Mouse (Mus musculus) CH12.LX (cell line): ENCODE measurements around the gene Mlip. TPM values are rescaled to one million over a fixed set of nuclear protein-coding genes. Genes with fewer than 3 reads are reported as not detected.

ENCODE experiments used
- DNase-seq: peaks from one replicate; pipeline ENCODE4 v3.0.0-alpha.2; 2013; ENCODE audit errors: extremely low read depth
- H3K27ac ChIP-seq: 2 replicates; pipeline ENCODE4 v1.5.1; 2012; ENCODE audit warnings: low read depth, mild to moderate bottlenecking, control low read depth, moderate library complexity; ENCODE audit not compliant: insufficient read depth
- H3K27me3 ChIP-seq: replicated peaks from 2 replicates; pipeline ENCODE3; 2012; ENCODE audit warnings: inconsistent platforms
- H3K36me3 ChIP-seq, 2 experiments: replicated peaks in 1 of 2; 2 replicates each; pipeline versions ENCODE3 to v1.6.1; 2012; ENCODE audit warnings: inconsistent platforms in 1 of 2, low read length in 1 of 2, mild to moderate bottlenecking in 1 of 2, mixed read lengths in 1 of 2, moderate library complexity in 1 of 2; ENCODE audit not compliant: control insufficient read depth in 1 of 2, insufficient read depth in 1 of 2
- H3K4me1 ChIP-seq, 2 experiments: 2 replicates each; pipeline ENCODE4 v1.6.1; 2012; ENCODE audit warnings: inconsistent platforms in 1 of 2, moderate library complexity in 1 of 2; ENCODE audit not compliant: insufficient read depth in 2 of 2, control insufficient read depth in 1 of 2
- H3K4me2 ChIP-seq: 2 replicates; pipeline ENCODE4 v1.6.1; 2012; ENCODE audit warnings: low read depth, mild to moderate bottlenecking, control low read depth; ENCODE audit not compliant: poor library complexity, insufficient read depth, severe bottlenecking
- H3K4me3 ChIP-seq, 3 experiments: fragments of 150-350 bp in 1 of 3; sonication (generic) in 1 of 3; replicated peaks in 1 of 3; 2 replicates each; pipeline versions ENCODE3 to v1.5.1; 2011 to 2012; ENCODE audit warnings: low read depth in 2 of 3, low read length in 2 of 3, mild to moderate bottlenecking in 2 of 3, moderate library complexity in 2 of 3, control low read depth in 1 of 3, improper control_type of control experiment in 1 of 3, inconsistent platforms in 1 of 3, mixed read lengths in 1 of 3; ENCODE audit not compliant: poor library complexity in 1 of 3
- H3K79me2 ChIP-seq: replicated peaks from 2 replicates; pipeline ENCODE4 v1.6.1; 2012; ENCODE audit warnings: mild to moderate bottlenecking, moderate library complexity; ENCODE audit not compliant: control insufficient read depth, poor library complexity, insufficient read depth, severe bottlenecking; ENCODE audit errors: extremely low read depth
- H3K9ac ChIP-seq: 2 replicates; pipeline ENCODE4 v1.6.1; 2012; ENCODE audit warnings: low read depth, mild to moderate bottlenecking, control low read depth, moderate library complexity; ENCODE audit not compliant: insufficient read depth
- H3K9me3 ChIP-seq: replicated peaks from 2 replicates; pipeline ENCODE3; 2012; ENCODE audit warnings: low read length, inconsistent platforms, mixed read lengths
- CHD1 ChIP-seq: IDR thresholded peaks from 2 replicates; pipeline ENCODE4 v1.6.1; 2012; ENCODE audit warnings: low read depth, low read length, improper control_type of control experiment, inconsistent platforms
- CHD2 ChIP-seq: IDR thresholded peaks from 2 replicates; pipeline ENCODE4 v1.6.1; 2011; ENCODE audit warnings: low read length, improper control_type of control experiment
- E2F4 ChIP-seq: IDR thresholded peaks from 2 replicates; pipeline ENCODE4 v1.6.1; 2011; ENCODE audit warnings: low read depth, low read length, improper control_type of control experiment; ENCODE audit not compliant: insufficient replicate concordance
- EP300 ChIP-seq: IDR thresholded peaks from 2 replicates; pipeline ENCODE4 v1.6.1; 2011; ENCODE audit warnings: low read length, improper control_type of control experiment
- ETS1 ChIP-seq: conservative IDR thresholded peaks from 2 replicates; pipeline ENCODE4 v1.6.1; 2012; ENCODE audit warnings: low read depth, mild to moderate bottlenecking, inconsistent platforms, low read length, improper control_type of control experiment, moderate library complexity
- IRF4 ChIP-seq: IDR thresholded peaks from 2 replicates; pipeline ENCODE4 v1.6.1; 2014; ENCODE audit warnings: low read depth, mild to moderate bottlenecking, inconsistent platforms, low read length, improper control_type of control experiment
- JUN ChIP-seq: IDR thresholded peaks from 2 replicates; pipeline ENCODE4 v1.6.1; 2011; ENCODE audit warnings: low read depth, mild to moderate bottlenecking, low read length, improper control_type of control experiment, moderate library complexity; ENCODE audit not compliant: insufficient read depth
- MAX ChIP-seq: IDR thresholded peaks from 2 replicates; pipeline ENCODE4 v1.6.1; 2011; ENCODE audit warnings: low read length, improper control_type of control experiment
- MAZ ChIP-seq: IDR thresholded peaks from 2 replicates; pipeline ENCODE4 v1.6.1; 2012; ENCODE audit warnings: low read depth, mild to moderate bottlenecking, inconsistent platforms, low read length, improper control_type of control experiment, moderate library complexity
- MEF2A ChIP-seq: IDR thresholded peaks from 2 replicates; pipeline ENCODE4 v1.6.1; 2014; ENCODE audit warnings: low read depth, mild to moderate bottlenecking, inconsistent platforms, low read length, improper control_type of control experiment, borderline replicate concordance
- MYC ChIP-seq: IDR thresholded peaks from 2 replicates; pipeline ENCODE4 v1.6.1; 2011; ENCODE audit warnings: low read depth, mild to moderate bottlenecking, improper control_type of control experiment, low read length
- PAX5 ChIP-seq: IDR thresholded peaks from 2 replicates; pipeline ENCODE4 v1.6.1; 2012; ENCODE audit warnings: low read length, inconsistent platforms, mixed read lengths
- RCOR1 ChIP-seq: conservative IDR thresholded peaks from 2 replicates; pipeline ENCODE4 v1.6.1; 2012; ENCODE audit warnings: low read depth, mild to moderate bottlenecking, inconsistent platforms, low read length, improper control_type of control experiment
- SMC3 ChIP-seq: IDR thresholded peaks from 2 replicates; pipeline ENCODE4 v1.6.1; 2011; ENCODE audit warnings: low read depth, low read length, improper control_type of control experiment
- TBP ChIP-seq: conservative IDR thresholded peaks from 2 replicates; pipeline ENCODE4 v1.6.1; 2011; ENCODE audit warnings: low read depth, low read length, improper control_type of control experiment
- TCF12 ChIP-seq: IDR thresholded peaks from 2 replicates; pipeline ENCODE4 v1.6.1; 2014; ENCODE audit warnings: low read depth, mild to moderate bottlenecking, inconsistent platforms, low read length, improper control_type of control experiment
- USF1 ChIP-seq: IDR thresholded peaks from 2 replicates; pipeline ENCODE4 v1.6.1; 2014; ENCODE audit warnings: low read depth, mild to moderate bottlenecking, inconsistent platforms, low read length, improper control_type of control experiment
- USF2 ChIP-seq: conservative IDR thresholded peaks from 2 replicates; pipeline ENCODE4 v1.6.1; 2011; ENCODE audit warnings: low read depth, low read length, improper control_type of control experiment
- ZKSCAN1 ChIP-seq: IDR thresholded peaks from 2 replicates; pipeline ENCODE4 v1.6.1; 2012; ENCODE audit warnings: low read depth, inconsistent platforms, low read length, improper control_type of control experiment, borderline replicate concordance
- ZNF384 ChIP-seq: IDR thresholded peaks from 2 replicates; pipeline ENCODE4 v1.6.1; 2012; ENCODE audit warnings: low read depth, low read length, improper control_type of control experiment, inconsistent platforms
- dilution Hi-C: fragments of 300-500 bp; cut with MboI; formaldehyde crosslinking; loops from 2 replicates; pipeline ENCODE4 v1.14.3; 2020; ENCODE audit warnings: low sequenced_read_pairs; ENCODE audit not compliant: extremely low pct_unique_long_range_greater_than_20kb, extremely low pct_ligation_motif_present
- in situ Hi-C: fragments of 300-500 bp; cut with MboI; formaldehyde crosslinking; loops from 3 replicates; pipeline ENCODE4 v1.14.3; 2019; ENCODE audit warnings: low sequenced_read_pairs, low pct_ligation_motif_present, low pct_unique_long_range_greater_than_20kb, mixed read lengths
- polyA plus RNA-seq: library from polyadenylated mRNA; unstranded; fragments of >175 nt; gene quantifications from 2 replicates; pipeline ENCODE4 v1.2.1, GENCODE M21; 2012; ENCODE audit warnings: low read depth; ENCODE audit not compliant: insufficient read length
- total RNA-seq, 2 experiments: library from RNA; depleted of rRNA; stranded (reverse); fragments of 300-350 nt in 1 of 2; fragments of >200 nt in 1 of 2; gene quantifications; 2 replicates each; pipeline ENCODE4 v1.2.3; 2012 to 2014

Mlip gene
- total and polyA plus RNA-seq, 3 experiments = not detected

- in situ Hi-C loops = no loop called here
- H3K36me3 ChIP-seq = no peaks in the 10 kb centered on the region
These were observed 98.3 kb downstream of the Mlip start for GRCm38 (mm10) chr9:77254514-77254913.

DNA sequence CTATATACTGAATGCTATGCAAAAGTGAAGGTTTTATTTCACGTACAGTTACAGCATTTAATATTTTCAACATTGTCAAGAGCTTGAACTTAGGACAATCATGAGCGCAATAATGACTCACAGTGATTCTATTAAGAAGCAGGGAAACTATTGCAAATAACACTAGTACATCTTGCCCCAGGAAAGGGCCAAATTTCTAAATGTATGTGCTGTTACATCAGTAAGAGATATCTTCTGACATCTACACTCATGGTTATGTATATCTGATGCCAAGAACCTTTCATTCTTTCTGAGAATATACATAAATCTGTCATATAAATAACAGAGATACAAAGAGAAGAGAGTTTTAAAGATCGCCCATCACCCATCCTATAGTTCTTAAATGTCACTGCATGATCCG, 100.0 kb downstream of the Mlip start:
- H3K27ac ChIP-seq = no peak overlapping the region
- no peak for TF ChIP-seq ZKSCAN1
- TF ChIP-seq TCF12 = no peak
- TF ChIP-seq MAX = no peak
- no peak for TF ChIP-seq EP300
- TF ChIP-seq MAZ = no peak
- H3K4me2 ChIP-seq = no peak overlapping the region
- no peaks in the 10 kb centered on the region for H3K79me2 ChIP-seq
- H3K4me1 ChIP-seq = no peaks in the 10 kb centered on the region
- DNase-seq = no peak
- H3K9me3 ChIP-seq = no peaks in the 10 kb centered on the region
- in situ Hi-C loops (no loop called here), dilution Hi-C loops (no loop called here)
- H3K9ac ChIP-seq = no peak overlapping the region
- no peaks in the 10 kb centered on the region for H3K36me3 ChIP-seq
- H3K4me3 ChIP-seq = no peak overlapping the region
- H3K27me3 ChIP-seq = no peaks in the 10 kb centered on the region

More at GRCm38 (mm10) chr9:77254514-77254913, 98.3 kb downstream of the Mlip start:
- Histone ChIP-seq H3K79me2 (no peaks in the 10 kb centered on the region), H3K4me1 (peaks cover 0 to 6% of the 10 kb centered on the region in 2 experiments; a peak in 2 of 4 replicates), H3K27me3 (no peaks in the 10 kb centered on the region), H3K4me2 (no peak overlapping the region), H3K4me3 (no peak overlapping the region), H3K9ac (no peak overlapping the region), H3K9me3 (no peaks in the 10 kb centered on the region), H3K27ac (no peak overlapping the region)
- dilution Hi-C loops = no loop called here
- DNase-seq = no peak
- TF ChIP-seq MEF2A (no peak), MYC (no peak), USF1 (no peak), ZNF384 (no peak), PAX5 (no peak), SMC3 (no peak), CHD2 (no peak), USF2 (no peak), ETS1 (no peak), EP300 (no peak), E2F4 (no peak), TBP (no peak), IRF4 (no peak), RCOR1 (no peak), JUN (no peak), CHD1 (no peak)
